Mouse (Mus musculus) embryonic fibroblast, embryonic 13.5 days (primary cell): Measurements from ENCODE around the gene Mlana. TPM values are rescaled to one million over a fixed set of nuclear protein-coding genes. Genes with fewer than 3 reads are reported as not detected.

Experiments
- H3K27ac ChIP-seq: 2 replicates; pipeline ENCODE4 v1.5.1; 2012; ENCODE audit warnings: low read length, control low read depth, inconsistent platforms; ENCODE audit not compliant: insufficient read depth
- H3K4me1 ChIP-seq: 2 replicates; pipeline ENCODE4 v1.6.1; 2011; ENCODE audit warnings: low read length; ENCODE audit not compliant: control insufficient read depth, insufficient read depth
- H3K4me3 ChIP-seq: 2 replicates; pipeline ENCODE4 v1.5.1; 2011; ENCODE audit warnings: mild to moderate bottlenecking, control low read depth, low read length; ENCODE audit not compliant: insufficient read depth
- CTCF ChIP-seq: IDR thresholded peaks from 2 replicates; pipeline ENCODE4 v1.5.1; 2011; ENCODE audit warnings: mild to moderate bottlenecking, control low read depth, low read length, moderate library complexity, borderline replicate concordance; ENCODE audit not compliant: insufficient read depth
- POLR2A ChIP-seq: IDR thresholded peaks from 2 replicates; pipeline ENCODE4 v1.6.1; 2011; ENCODE audit warnings: low read depth, mild to moderate bottlenecking, control low read depth, low read length, moderate library complexity
- polyA plus RNA-seq: library from polyadenylated mRNA; stranded (reverse); fragments of >200 nt; gene quantifications from 2 replicates; pipeline ENCODE4 v1.2.4, GENCODE M21; 2011; ENCODE audit warnings: low read depth; ENCODE audit not compliant: missing spikeins, insufficient read length

Gene Mlana
- polyA plus RNA-seq, 1 experiment, result not detected

- TF ChIP-seq CTCF, result no peak
- TF ChIP-seq POLR2A, result no peak
- H3K4me3 ChIP-seq, result no peak overlapping the region
- H3K27ac ChIP-seq, result no peak overlapping the region
Observed at GRCm38 (mm10) chr19:29701707-29702106, 4.1 kb downstream of the Mlana start.

DNA sequence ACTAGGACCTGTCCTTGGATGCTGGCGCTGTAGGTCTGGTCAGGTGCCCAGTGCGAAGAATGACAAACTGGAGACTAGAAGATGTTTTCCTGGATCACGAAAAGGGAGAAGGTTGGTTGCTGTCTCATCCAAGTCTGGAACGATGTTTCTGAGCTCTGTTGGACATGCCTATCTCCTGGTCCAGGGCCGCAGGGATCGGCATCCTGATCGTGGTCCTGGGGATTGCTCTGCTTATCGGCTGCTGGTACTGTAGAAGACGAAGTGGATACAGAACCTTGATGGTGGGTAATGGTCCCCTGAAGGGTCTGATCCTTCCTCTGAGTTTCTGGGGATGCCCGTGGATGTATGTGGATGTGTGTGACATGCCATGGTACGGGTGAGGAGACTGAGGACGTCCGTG is 6.8 kb downstream of the Mlana start:
- Histone ChIP-seq H3K4me1 (no peaks in the 10 kb centered on the region), H3K27ac (no peak overlapping the region), H3K4me3 (no peak overlapping the region)
- TF ChIP-seq POLR2A (no peak), CTCF (no peak)

More at GRCm38 (mm10) chr19:29701707-29702106, 4.1 kb downstream of the Mlana start:
- no peaks in the 10 kb centered on the region for H3K4me1 ChIP-seq

DNA sequence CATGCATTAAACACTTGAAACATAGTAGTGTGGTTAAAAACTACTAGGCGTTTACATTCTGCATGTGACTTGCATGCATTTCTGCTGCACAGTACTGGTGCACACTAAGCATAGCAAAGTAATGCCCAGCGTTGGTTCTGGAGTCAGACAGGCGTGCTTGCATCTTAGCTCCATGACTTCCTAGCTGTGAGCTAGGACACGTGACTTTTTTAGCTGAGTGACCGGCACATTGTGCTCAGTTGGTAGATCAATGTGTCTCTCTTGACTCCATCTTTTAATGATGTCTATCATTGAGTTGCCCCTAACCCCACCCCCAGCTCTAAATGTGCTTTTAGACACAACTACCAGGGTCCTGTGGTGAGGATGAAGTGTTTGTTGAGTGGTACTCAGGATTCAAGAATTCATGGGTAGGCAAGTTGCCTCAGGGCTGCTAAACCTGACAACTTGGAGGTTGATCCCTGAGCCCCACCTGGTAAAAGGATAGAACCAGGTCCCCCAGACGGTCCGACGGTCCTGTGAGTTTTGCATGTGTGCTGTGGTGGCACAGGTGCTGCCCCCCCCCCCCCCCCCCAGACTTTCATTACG is 9.8 kb downstream of the Mlana start:
- no peaks in the 10 kb centered on the region for H3K4me1 ChIP-seq
- no peak overlapping the region for H3K4me3 ChIP-seq
- TF ChIP-seq POLR2A, result no peak
- no peak for TF ChIP-seq CTCF
- H3K27ac ChIP-seq, result no peak overlapping the region

- no peaks in the 10 kb centered on the region for H3K4me1 ChIP-seq
- no peak for TF ChIP-seq CTCF
- no peak for TF ChIP-seq POLR2A
- no peak overlapping the region for H3K27ac ChIP-seq
- H3K4me3 ChIP-seq, result no peak overlapping the region
Observed at GRCm38 (mm10) chr19:29708003-29708402, 10.4 kb downstream of the Mlana start.

DNA sequence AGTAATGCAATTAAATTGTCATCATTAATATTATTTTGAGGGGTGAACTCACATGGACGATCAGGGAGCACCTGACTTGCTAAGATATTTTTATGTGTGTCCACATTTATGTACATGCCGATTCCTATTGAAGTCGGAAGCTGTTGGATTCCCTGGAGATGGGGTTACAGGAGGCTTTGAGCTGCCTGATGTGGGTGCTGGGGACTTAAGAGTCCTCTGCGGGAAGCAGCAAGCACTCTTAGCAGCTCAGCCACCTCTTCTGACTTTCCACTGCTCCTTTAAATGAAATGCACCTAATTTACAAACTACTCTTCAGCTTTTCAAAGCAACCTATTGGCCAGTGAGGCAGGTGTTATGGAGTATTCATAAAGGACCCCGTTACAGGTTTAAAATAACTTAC is 10.8 kb downstream of the Mlana start:
- H3K4me1 ChIP-seq, result no peaks in the 10 kb centered on the region
- TF ChIP-seq CTCF (no peak), POLR2A (no peak)
- H3K4me3 ChIP-seq, result no peak overlapping the region
- H3K27ac ChIP-seq, result no peak overlapping the region

DNA sequence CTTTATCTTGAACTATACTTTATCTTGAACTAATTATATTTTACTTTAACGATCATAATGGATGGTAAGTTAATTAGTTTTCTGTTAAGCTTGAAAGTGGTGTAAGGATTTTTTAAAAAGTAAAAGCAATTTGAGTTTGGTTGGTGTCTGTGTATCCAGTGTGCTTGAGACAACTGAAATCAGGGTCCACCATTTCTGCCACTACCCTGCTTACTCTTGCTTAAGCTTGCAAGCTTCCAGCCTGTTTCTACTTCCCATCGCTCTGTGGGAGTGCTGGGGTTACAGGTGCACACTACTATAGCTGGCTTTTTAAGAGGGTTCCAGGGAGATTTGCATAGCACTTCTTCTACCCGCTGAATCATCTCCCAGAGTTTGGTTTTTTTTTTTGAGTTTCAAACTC is 11.8 kb downstream of the Mlana start:
- H3K4me1 ChIP-seq, result no peaks in the 10 kb centered on the region
- no peak overlapping the region for H3K27ac ChIP-seq
- TF ChIP-seq POLR2A (no peak), CTCF (no peak)
- no peak overlapping the region for H3K4me3 ChIP-seq

DNA sequence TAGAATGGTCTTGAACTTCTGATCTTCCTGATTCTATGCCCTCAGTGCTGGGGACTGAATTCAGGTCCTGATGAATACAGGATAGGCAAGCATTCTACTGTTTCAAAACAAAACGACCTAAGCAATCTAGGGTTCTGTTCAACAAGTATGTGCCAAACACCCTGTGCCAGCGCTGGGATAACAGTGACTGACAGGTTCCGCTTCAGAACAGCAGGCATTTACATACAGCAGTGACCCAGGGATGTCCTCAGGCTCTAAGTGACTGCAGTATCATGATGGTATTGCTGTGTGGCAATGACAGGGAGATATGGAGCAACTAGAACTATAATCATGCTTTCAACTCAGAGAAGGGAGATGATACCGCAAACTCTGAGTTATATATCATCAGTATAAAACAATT is 15.8 kb downstream of the Mlana start:
- TF ChIP-seq POLR2A (no peak), CTCF (no peak)
- Histone ChIP-seq H3K27ac (no peak overlapping the region), H3K4me3 (no peak overlapping the region), H3K4me1 (no peaks in the 10 kb centered on the region)

GRCm38 (mm10) chr19:29717854-29718253 is 20.2 kb downstream of the Mlana start:
- H3K27ac ChIP-seq, result no peak overlapping the region
- no peak for TF ChIP-seq POLR2A
- TF ChIP-seq CTCF, result no peak
- H3K4me3 ChIP-seq, result no peak overlapping the region
- no peaks in the 10 kb centered on the region for H3K4me1 ChIP-seq

GRCm38 (mm10) chr19:29718476-29718875 is 20.9 kb downstream of the Mlana start:
- no peak overlapping the region for H3K4me3 ChIP-seq
- no peak for TF ChIP-seq POLR2A
- TF ChIP-seq CTCF, result no peak
- no peak overlapping the region for H3K27ac ChIP-seq
- H3K4me1 ChIP-seq, result no peaks in the 10 kb centered on the region

- TF ChIP-seq POLR2A (no peak), CTCF (no peak)
Observed at GRCm38 (mm10) chr19:29735421-29735820, 37.8 kb downstream of the Mlana start.

More at GRCm38 (mm10) chr19:29735421-29735820, 37.8 kb downstream of the Mlana start:
- Histone ChIP-seq H3K4me3 (no peak overlapping the region), H3K4me1 (no peaks in the 10 kb centered on the region), H3K27ac (no peak overlapping the region)
